Mouse (Mus musculus): ENCODE measurements at regions not wholly inside any gene's neighbourhood (a gene's known extent, or its start where the extent isn't known, plus 50 kb on each side); places are given as distances from the start of the nearest gene placed in this dataset.

GRCm38 (mm10) chr2:30699797-30700454 is 103.5 kb downstream of the 1700001O22Rik start (continued):
- TF ChIP-seq CHD2 (IDR thresholded peaks at IDR 0.05; ENCODE audit: low read length) (peak; percentile 73), ELF1 (IDR thresholded peaks at IDR 0.05; ENCODE audit: low read depth, low read length) (peak; percentile 79), TBP (IDR thresholded peaks at IDR 0.05; ENCODE audit: low read depth, low read length) (peak; percentile 89), ZC3H11A (IDR thresholded peaks at IDR 0.05; ENCODE audit: low read depth, low read length) (no peak)

- H3K4me1 ChIP-seq (ENCODE audit: control insufficient read depth in 1 of 2, insufficient read depth in 2 of 2, low read length in 2 of 2), result peaks cover 0 to 11% of the 10 kb centered on the region in 2 experiments; a peak in 2 of 4 replicates
- H3K36me3 ChIP-seq (ENCODE audit: control insufficient read depth in 1 of 2, insufficient read depth in 2 of 2, low read length in 2 of 2), result no peaks in the 10 kb centered on the region
- TF ChIP-seq USF2 (IDR thresholded peaks at IDR 0.05; ENCODE audit: borderline replicate concordance in 1 of 2, insufficient read depth in 1 of 2, low read depth in 1 of 2, low read length in 2 of 2) (no peak), BHLHE40 (IDR thresholded peaks at IDR 0.05; ENCODE audit: borderline replicate concordance, low read depth, low read length) (no peak), CHD2 (IDR thresholded peaks at IDR 0.05; ENCODE audit: low read length) (no peak), ZKSCAN1 (IDR thresholded peaks at IDR 0.05; ENCODE audit: low read depth, low read length) (no peak), MAX (IDR thresholded peaks at IDR 0.05; ENCODE audit: low read length) (no peak), POLR2AphosphoS5 (IDR thresholded peaks at IDR 0.05; ENCODE audit: borderline replicate concordance, low read depth, low read length) (no peak)
- H3K9me3 ChIP-seq (replicated peaks; ENCODE audit: insufficient read depth, low read length), result no peaks in the 10 kb centered on the region
- H3K27ac ChIP-seq (ENCODE audit: control insufficient read depth, low read depth, low read length), result no peak overlapping the region
- H3K79me2 ChIP-seq (ENCODE audit: control insufficient read depth, insufficient read depth, low read length, poor library complexity), result 0 out of 2 replicates have a peak, but pooled peaks cover 1% of the 10 kb centered on the region
- no peak overlapping the region for H3K9ac ChIP-seq (ENCODE audit: control insufficient read depth, low read depth, low read length, poor library complexity, severe bottlenecking)
- no peak for DNase-seq (ENCODE audit: low read depth, low spot score)
- no peak overlapping the region for H3K4me3 ChIP-seq (ENCODE audit: control insufficient read depth in 1 of 2, insufficient read depth in 1 of 2, low read depth in 2 of 2, low read length in 2 of 2)
- H3K27me3 ChIP-seq (ENCODE audit: control insufficient read depth in 1 of 2, insufficient read depth in 2 of 2, low read length in 2 of 2), result no peaks in the 10 kb centered on the region; a peak in 1 of 4 replicates
Measured at GRCm38 (mm10) chr2:30698758-30699535, 104.1 kb downstream of the Cstad start.

- no peak overlapping the region for H3K4me3 ChIP-seq (ENCODE audit: control insufficient read depth in 1 of 2, insufficient read depth in 1 of 2, low read depth in 2 of 2, low read length in 2 of 2)
- no peaks in the 10 kb centered on the region; a peak in 1 of 4 replicates for H3K36me3 ChIP-seq (ENCODE audit: control insufficient read depth in 1 of 2, insufficient read depth in 2 of 2, low read length in 2 of 2)
- DNase-seq (ENCODE audit: low read depth, low spot score), result no peak
- no peak overlapping the region for H3K9ac ChIP-seq (ENCODE audit: control insufficient read depth, low read depth, low read length, poor library complexity, severe bottlenecking)
- H3K4me1 ChIP-seq (ENCODE audit: control insufficient read depth in 1 of 2, insufficient read depth in 2 of 2, low read length in 2 of 2), result peaks cover 0 to 16% of the 10 kb centered on the region in 2 experiments; a peak in 2 of 4 replicates
- no peak overlapping the region for H3K27ac ChIP-seq (ENCODE audit: control insufficient read depth, low read depth, low read length)
- H3K9me3 ChIP-seq (replicated peaks; ENCODE audit: insufficient read depth, low read length), result no peaks in the 10 kb centered on the region
- no peaks in the 10 kb centered on the region; a peak in 2 of 4 replicates for H3K27me3 ChIP-seq (ENCODE audit: control insufficient read depth in 1 of 2, insufficient read depth in 2 of 2, low read length in 2 of 2)
- no peak for TF ChIP-seq ZNF384 (IDR thresholded peaks at IDR 0.05; ENCODE audit: low read depth, low read length)
- no peak for TF ChIP-seq ZC3H11A (IDR thresholded peaks at IDR 0.05; ENCODE audit: low read depth, low read length)
- TF ChIP-seq GATA1 (IDR thresholded peaks at IDR 0.05; ENCODE audit: low read depth, low read length), result no peak
- TF ChIP-seq POLR2AphosphoS5 (IDR thresholded peaks at IDR 0.05; ENCODE audit: borderline replicate concordance, low read depth, low read length), result no peak
- no peak for TF ChIP-seq BHLHE40 (IDR thresholded peaks at IDR 0.05; ENCODE audit: borderline replicate concordance, low read depth, low read length)
- peaks cover 1% of the 10 kb centered on the region; the same call in 1 of the 2 replicates for H3K79me2 ChIP-seq (ENCODE audit: control insufficient read depth, insufficient read depth, low read length, poor library complexity)
Measured at GRCm38 (mm10) chr2:30697851-30698250, 103.0 kb downstream of the Cstad start.
